Mouse (Mus musculus) forebrain, embryonic 12.5 days (tissue): ENCODE measurements around the gene Olfr110. TPM values are rescaled to one million over a fixed set of nuclear protein-coding genes. Genes with fewer than 3 reads are reported as not detected.

ENCODE experiments used
- polyA plus RNA-seq: library from polyadenylated mRNA; unstranded; fragments of >200 nt; fragmentation: Nextera tagmentation; extraction: Ambion mirVana; gene quantifications from 2 replicates; pipeline ENCODE4 v1.2.1, GENCODE M21; 2016

The Olfr110 gene
- polyA plus RNA-seq, 1 experiment from 2014 or later: not detected

Other genes starting within 250 kb of the Olfr110 start
- gene Olfr98, start 228.7 kb upstream of the Olfr110 start, polyA plus RNA-seq: not detected in 2 replicates
- gene H2-M3, start 222.2 kb upstream of the Olfr110 start, polyA plus RNA-seq: 1.00 and 1.5 TPM in 2 replicates
- not detected in 2 replicates for gene Olfr99, start 209.0 kb upstream of the Olfr110 start, polyA plus RNA-seq
- not detected in 2 replicates for gene Olfr101, start 188.2 kb upstream of the Olfr110 start, polyA plus RNA-seq
- not detected in 2 replicates for gene Olfr102, start 175.4 kb upstream of the Olfr110 start, polyA plus RNA-seq
- gene Olfr103, start 152.8 kb upstream of the Olfr110 start, polyA plus RNA-seq: not detected in 2 replicates
- gene Olfr104-ps, start 132.9 kb upstream of the Olfr110 start, polyA plus RNA-seq: not detected in 2 replicates
- not detected in 2 replicates for gene Olfr105-ps, start 113.4 kb upstream of the Olfr110 start, polyA plus RNA-seq
- gene Olfr106-ps, start 102.1 kb upstream of the Olfr110 start, polyA plus RNA-seq: not detected in 2 replicates
- not detected in 2 replicates for gene Olfr107, start 93.2 kb upstream of the Olfr110 start, polyA plus RNA-seq
- gene Olfr108, start 47.0 kb upstream of the Olfr110 start, polyA plus RNA-seq: not detected in 2 replicates
- not detected in 2 replicates for gene Olfr109, start 33.6 kb upstream of the Olfr110 start, polyA plus RNA-seq
- gene H2-M2, start 8.9 kb upstream of the Olfr110 start, polyA plus RNA-seq: not detected in 2 replicates
- gene Olfr111, start 15.6 kb downstream of the Olfr110 start, polyA plus RNA-seq: not detected in 2 replicates
- gene Olfr112, start 77.0 kb downstream of the Olfr110 start, polyA plus RNA-seq: not detected in 2 replicates
- gene Olfr113, start 85.2 kb downstream of the Olfr110 start, polyA plus RNA-seq: not detected in 2 replicates
- gene Olfr114, start 100.3 kb downstream of the Olfr110 start, polyA plus RNA-seq: not detected in 2 replicates
- gene Olfr115, start 134.6 kb downstream of the Olfr110 start, polyA plus RNA-seq: not detected in 2 replicates
- gene Olfr116, start 134.7 kb downstream of the Olfr110 start, polyA plus RNA-seq: not detected in 2 replicates
- gene Olfr117, start 171.3 kb downstream of the Olfr110 start, polyA plus RNA-seq: not detected in 2 replicates
- not detected in 2 replicates for gene Olfr118, start 174.5 kb downstream of the Olfr110 start, polyA plus RNA-seq
- gene Olfr119, start 204.1 kb downstream of the Olfr110 start, polyA plus RNA-seq: not detected in 2 replicates
- not detected in 2 replicates for gene Olfr120, start 229.3 kb downstream of the Olfr110 start, polyA plus RNA-seq